Mouse (Mus musculus) kidney, postnatal 0 days (tissue): ENCODE measurements at regions not wholly inside any gene's neighbourhood (a gene's known extent, or its start where the extent isn't known, plus 50 kb on each side); places are given as distances from the start of the nearest gene placed in this dataset.

Source experiments
- ATAC-seq: fragments of 200-750 bp; cut with Nextera tagmentation; replicated peaks from 2 replicates; pipeline ENCODE4 v1.8.0; 2017; ENCODE audit warnings: low read depth, moderate number of reproducible peaks, moderate TSS enrichment, moderate library complexity; ENCODE audit not compliant: low FRiP score
- DNase-seq: peaks from one replicate; pipeline ENCODE4 v3.0.0-alpha.2; 2016; ENCODE audit warnings: low spot score
- H3K27ac ChIP-seq: fragments of 300-500 bp; sonication (generic); 2 replicates; pipeline ENCODE4 v1.5.1; 2014; ENCODE audit warnings: mild to moderate bottlenecking
- H3K27me3 ChIP-seq: fragments of 300-500 bp; sonication (generic); 2 replicates; pipeline ENCODE4 v1.6.1; 2014; ENCODE audit warnings: low read length, mixed read lengths; ENCODE audit not compliant: insufficient read depth
- H3K36me3 ChIP-seq: fragments of 300-500 bp; sonication (generic); 2 replicates; pipeline ENCODE4 v1.6.1; 2014; ENCODE audit warnings: low read length, mixed read lengths; ENCODE audit not compliant: insufficient read depth
- H3K4me1 ChIP-seq: fragments of 300-500 bp; sonication (generic); replicated peaks from 2 replicates; pipeline ENCODE4 v1.6.1; 2014; ENCODE audit warnings: antibody characterized with exemption, low read length, mixed read lengths; ENCODE audit not compliant: insufficient read depth
- H3K4me2 ChIP-seq: fragments of 300-500 bp; sonication (generic); 2 replicates; pipeline ENCODE4 v1.6.1; 2014; ENCODE audit warnings: mild to moderate bottlenecking, low read length, moderate library complexity, mixed read lengths
- H3K4me3 ChIP-seq: fragments of 300-500 bp; sonication (generic); replicated peaks from 2 replicates; pipeline ENCODE4 v1.5.1; 2014; ENCODE audit warnings: low read depth, low read length
- H3K9ac ChIP-seq: fragments of 300-500 bp; sonication (generic); 2 replicates; pipeline ENCODE4 v1.6.1; 2014; ENCODE audit warnings: low read depth, low read length
- H3K9me3 ChIP-seq: fragments of 300-500 bp; sonication (generic); replicated peaks from 2 replicates; pipeline ENCODE4 v1.6.1; 2016; ENCODE audit warnings: low read length, inconsistent platforms, mixed read lengths
- CTCF ChIP-seq: IDR thresholded peaks from 2 replicates; pipeline ENCODE4 v1.5.1; 2016; ENCODE audit warnings: antibody characterized with exemption, low read depth, mild to moderate bottlenecking, moderate library complexity
- WGBS: fragments of 180-500 bp; shearing (Covaris S2); extraction: QIAGEN DNeasy Blood & Tissue Kit; methylation state at CpG from one replicate; pipeline ENCODE4 v1.1.7; 2014; 5-methylcytosine and 5-hydroxymethylcytosine counted together

DNA sequence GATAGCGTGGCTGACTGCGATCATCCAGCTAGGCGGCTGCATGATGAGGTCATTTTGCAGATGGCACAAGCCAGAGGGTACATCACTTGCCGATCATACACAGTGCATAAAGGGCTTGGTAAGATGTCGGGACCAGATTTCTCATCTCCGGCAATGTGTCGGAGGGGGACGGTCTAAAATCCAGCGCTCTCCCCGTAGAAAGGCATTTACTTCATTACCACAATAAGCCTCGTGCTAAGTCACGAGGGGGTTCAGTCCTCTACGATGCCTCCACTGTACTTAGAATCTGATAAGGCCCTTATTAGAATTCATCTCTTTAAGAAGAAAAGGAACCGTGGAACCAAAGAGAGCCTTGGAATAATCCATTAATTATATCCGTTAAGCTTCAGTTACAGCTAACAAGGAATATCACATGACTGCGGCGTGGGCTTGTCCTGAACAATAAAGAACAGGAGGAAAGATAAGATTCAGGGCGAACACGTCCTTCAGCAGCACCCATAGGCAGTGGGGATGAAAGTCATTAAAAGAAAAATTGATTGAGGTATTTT lies 52.3 kb upstream of the Atrnl1 start:
- H3K27ac ChIP-seq = no peak overlapping the region
- 64% methylated on average over 19 of the region's 19 CpGs for WGBS
- H3K4me3 ChIP-seq = no peak overlapping the region
- no peaks in the 10 kb centered on the region for H3K36me3 ChIP-seq
- no peak overlapping the region for H3K9ac ChIP-seq
- no peaks in the 10 kb centered on the region for H3K4me1 ChIP-seq
- H3K4me2 ChIP-seq = no peak overlapping the region
- ATAC-seq = no peak
- peak; percentile 19 for DNase-seq
- TF ChIP-seq CTCF = no peak
- no peaks in the 10 kb centered on the region for H3K9me3 ChIP-seq
- no peaks in the 10 kb centered on the region for H3K27me3 ChIP-seq

GRCm38 (mm10) chr19:57560757-57561156 lies 50.1 kb upstream of the Atrnl1 start:
- no peak for TF ChIP-seq CTCF
- no peak overlapping the region for H3K4me2 ChIP-seq
- H3K9me3 ChIP-seq = no peaks in the 10 kb centered on the region
- no peaks in the 10 kb centered on the region for H3K36me3 ChIP-seq
- H3K9ac ChIP-seq = no peak overlapping the region
- no peak for DNase-seq
- H3K27me3 ChIP-seq = no peaks in the 10 kb centered on the region
- no peak overlapping the region for H3K4me3 ChIP-seq
- ATAC-seq = no peak
- no peaks in the 10 kb centered on the region for H3K4me1 ChIP-seq
- WGBS = 66% methylated on average over 3 of the region's 3 CpGs
- no peak overlapping the region for H3K27ac ChIP-seq
